Mouse (Mus musculus) heart, embryonic 15.5 days (tissue): ENCODE data around the gene Chrm3. TPM values are rescaled to one million over a fixed set of nuclear protein-coding genes. Genes with fewer than 3 reads are reported as not detected.

Experiments used
- ATAC-seq: fragments of 200-750 bp; cut with Nextera tagmentation; replicated peaks from 2 replicates; pipeline ENCODE4 v1.8.0; 2017; ENCODE audit warnings: low read depth, moderate TSS enrichment; ENCODE audit not compliant: insufficient number of reproducible peaks, insufficient read depth, low FRiP score
- H3K27ac ChIP-seq: fragments of 300-500 bp; sonication (generic); 2 replicates; pipeline ENCODE4 v1.5.1; 2015; ENCODE audit warnings: mild to moderate bottlenecking, inconsistent platforms
- H3K27me3 ChIP-seq: fragments of 300-500 bp; sonication (generic); 2 replicates; pipeline ENCODE4 v1.6.1; 2015; ENCODE audit warnings: inconsistent platforms
- H3K36me3 ChIP-seq: fragments of 300-500 bp; sonication (generic); 2 replicates; pipeline ENCODE4 v1.6.1; 2015; ENCODE audit warnings: mild to moderate bottlenecking, inconsistent platforms
- H3K4me1 ChIP-seq: fragments of 300-500 bp; sonication (generic); replicated peaks from 2 replicates; pipeline ENCODE4 v1.6.1; 2015; ENCODE audit warnings: inconsistent platforms
- H3K4me2 ChIP-seq: fragments of 300-500 bp; sonication (generic); 2 replicates; pipeline ENCODE4 v1.6.1; 2015; ENCODE audit warnings: inconsistent platforms, mild to moderate bottlenecking, moderate library complexity
- H3K4me3 ChIP-seq: fragments of 300-500 bp; sonication (generic); 2 replicates; pipeline ENCODE4 v1.5.1; 2015; ENCODE audit warnings: mild to moderate bottlenecking, inconsistent platforms
- H3K9ac ChIP-seq: fragments of 300-500 bp; sonication (generic); 2 replicates; pipeline ENCODE4 v1.6.1; 2015; ENCODE audit warnings: mild to moderate bottlenecking, inconsistent platforms
- H3K9me3 ChIP-seq: fragments of 300-500 bp; sonication (generic); replicated peaks from 2 replicates; pipeline ENCODE4 v1.6.1; 2016; ENCODE audit warnings: inconsistent platforms
- WGBS: fragments of 180-500 bp; shearing (Covaris S2); methylation state at CpG from one replicate; pipeline ENCODE4 v1.1.7; 2015; ENCODE audit warnings: mixed read lengths; 5-methylcytosine and 5-hydroxymethylcytosine counted together
- polyA plus RNA-seq: library from polyadenylated mRNA; unstranded; fragments of >200 nt; fragmentation: Nextera tagmentation; extraction: Ambion mirVana; gene quantifications from 2 replicates; pipeline ENCODE4 v1.2.1, GENCODE M21; 2015

Chrm3 gene
- polyA plus RNA-seq, 1 experiment from 2014 or later: 0.52 TPM

GRCm38 (mm10) chr13:10235391-10236169 lies 125.1 kb downstream of the Chrm3 start:
- no peaks in the 10 kb centered on the region for H3K9me3 ChIP-seq
- no peaks in the 10 kb centered on the region for H3K36me3 ChIP-seq
- no peaks in the 10 kb centered on the region for H3K4me1 ChIP-seq
- no peak for ATAC-seq
- H3K9ac ChIP-seq: no peak overlapping the region
- H3K27me3 ChIP-seq: no peaks in the 10 kb centered on the region
- no peak overlapping the region for H3K4me3 ChIP-seq
- H3K27ac ChIP-seq: no peak overlapping the region
- no peak overlapping the region for H3K4me2 ChIP-seq
- 76% methylated on average over 5 of the region's 5 CpGs for WGBS

GRCm38 (mm10) chr13:10220403-10220802 lies 140.2 kb downstream of the Chrm3 start:
- Histone ChIP-seq H3K27me3 (no peaks in the 10 kb centered on the region), H3K4me3 (no peak overlapping the region), H3K36me3 (no peaks in the 10 kb centered on the region), H3K4me1 (no peaks in the 10 kb centered on the region), H3K9ac (no peak overlapping the region), H3K4me2 (no peak overlapping the region), H3K27ac (no peak overlapping the region), H3K9me3 (no peaks in the 10 kb centered on the region)
- 49% methylated on average over 4 of the region's 4 CpGs for WGBS
- ATAC-seq: 0 out of 2 replicates have a peak, but pooled peaks have one; percentile 14

DNA sequence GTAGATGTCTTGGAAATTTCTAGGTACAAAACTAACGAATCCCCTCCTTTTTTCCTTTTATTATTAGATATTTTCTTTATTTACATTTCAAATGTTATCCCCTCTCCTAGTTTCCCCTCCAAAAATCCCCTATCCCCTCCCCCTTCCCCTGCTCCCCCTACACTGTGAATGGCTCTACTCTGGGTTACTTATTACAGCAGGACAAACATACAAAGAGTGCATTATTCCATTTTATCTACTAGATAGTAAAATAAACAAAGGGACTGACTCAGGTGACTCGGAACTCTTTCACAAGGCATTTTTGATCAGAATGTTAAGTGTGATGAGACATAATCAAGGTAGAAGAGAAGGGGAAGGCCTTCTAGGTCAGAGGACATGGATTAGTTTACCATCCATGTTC lies 148.5 kb downstream of the Chrm3 start:
- no peak for ATAC-seq
- H3K27ac ChIP-seq: no peak overlapping the region
- H3K9me3 ChIP-seq: no peaks in the 10 kb centered on the region
- no peaks in the 10 kb centered on the region for H3K27me3 ChIP-seq
- no peak overlapping the region for H3K4me3 ChIP-seq
- no peak overlapping the region for H3K9ac ChIP-seq
- no peak overlapping the region for H3K4me2 ChIP-seq
- H3K4me1 ChIP-seq: no peaks in the 10 kb centered on the region
- H3K36me3 ChIP-seq: no peaks in the 10 kb centered on the region
- 67% methylated on average over 2 of the region's 2 CpGs for WGBS

- Histone ChIP-seq H3K9me3 (no peaks in the 10 kb centered on the region), H3K27me3 (no peaks in the 10 kb centered on the region), H3K36me3 (no peaks in the 10 kb centered on the region), H3K4me2 (no peak overlapping the region), H3K27ac (no peak overlapping the region), H3K4me1 (no peaks in the 10 kb centered on the region), H3K9ac (no peak overlapping the region), H3K4me3 (no peak overlapping the region)
- ATAC-seq: no peak
- 31% methylated on average over 1 of the region's 1 CpGs for WGBS
Measured at GRCm38 (mm10) chr13:10210522-10211244, 150.0 kb downstream of the Chrm3 start.

DNA sequence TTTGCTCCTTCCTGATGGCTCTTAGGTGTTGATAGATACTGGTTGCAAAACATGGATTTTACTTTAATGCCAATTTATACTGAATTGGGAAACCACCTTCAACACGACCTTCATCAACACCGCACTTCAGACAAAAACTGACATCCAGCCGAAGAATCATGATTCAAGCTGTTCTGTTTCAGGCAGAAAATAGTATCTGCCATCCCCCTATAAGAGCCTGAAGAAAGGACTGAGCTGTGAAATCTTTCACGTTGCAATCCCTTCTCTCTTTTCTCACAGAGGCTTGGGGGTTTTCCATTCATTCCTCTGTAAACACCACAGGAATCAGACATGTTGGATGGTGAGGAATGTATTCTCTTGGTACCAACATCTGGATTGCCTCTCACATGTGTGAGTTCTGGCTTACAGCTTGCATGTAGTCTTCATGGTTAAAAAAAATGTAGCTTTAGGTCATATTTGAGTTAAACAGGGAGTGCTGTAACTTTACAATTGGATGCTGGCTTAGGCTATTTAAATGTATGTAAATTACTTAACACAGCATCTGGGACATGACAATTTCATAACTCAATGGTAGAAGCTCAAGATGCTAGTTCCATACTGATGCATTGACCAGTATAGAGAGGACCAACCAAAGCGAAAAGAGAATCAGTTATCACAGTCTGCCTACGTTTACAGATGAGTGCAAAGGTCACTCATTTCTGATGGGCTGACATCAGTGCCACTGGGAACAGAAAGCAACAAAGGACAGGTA lies 161.3 kb downstream of the Chrm3 start:
- H3K9ac ChIP-seq: no peak overlapping the region
- H3K4me1 ChIP-seq: no peaks in the 10 kb centered on the region
- H3K9me3 ChIP-seq: no peaks in the 10 kb centered on the region
- H3K4me3 ChIP-seq: no peak overlapping the region
- H3K4me2 ChIP-seq: no peak overlapping the region
- no peak for ATAC-seq
- no peaks in the 10 kb centered on the region for H3K36me3 ChIP-seq
- 75% methylated on average over 6 of the region's 6 CpGs for WGBS
- H3K27me3 ChIP-seq: no peaks in the 10 kb centered on the region
- no peak overlapping the region for H3K27ac ChIP-seq

GRCm38 (mm10) chr13:10189829-10190228 lies 170.8 kb downstream of the Chrm3 start:
- Histone ChIP-seq H3K4me3 (no peak overlapping the region), H3K4me2 (no peak overlapping the region), H3K4me1 (no peaks in the 10 kb centered on the region), H3K9me3 (no peaks in the 10 kb centered on the region), H3K36me3 (no peaks in the 10 kb centered on the region), H3K27me3 (no peaks in the 10 kb centered on the region), H3K9ac (no peak overlapping the region), H3K27ac (no peak overlapping the region)
- 56% methylated on average over 2 of the region's 2 CpGs for WGBS
- ATAC-seq: no peak

- Histone ChIP-seq H3K4me3 (no peak overlapping the region), H3K36me3 (no peaks in the 10 kb centered on the region), H3K4me2 (no peak overlapping the region), H3K4me1 (no peaks in the 10 kb centered on the region), H3K9ac (no peak overlapping the region), H3K9me3 (no peaks in the 10 kb centered on the region), H3K27me3 (no peaks in the 10 kb centered on the region), H3K27ac (no peak overlapping the region)
- 73% methylated on average over 3 of the region's 3 CpGs for WGBS
- no peak for ATAC-seq
Measured at GRCm38 (mm10) chr13:10187926-10188325, 172.7 kb downstream of the Chrm3 start.

DNA sequence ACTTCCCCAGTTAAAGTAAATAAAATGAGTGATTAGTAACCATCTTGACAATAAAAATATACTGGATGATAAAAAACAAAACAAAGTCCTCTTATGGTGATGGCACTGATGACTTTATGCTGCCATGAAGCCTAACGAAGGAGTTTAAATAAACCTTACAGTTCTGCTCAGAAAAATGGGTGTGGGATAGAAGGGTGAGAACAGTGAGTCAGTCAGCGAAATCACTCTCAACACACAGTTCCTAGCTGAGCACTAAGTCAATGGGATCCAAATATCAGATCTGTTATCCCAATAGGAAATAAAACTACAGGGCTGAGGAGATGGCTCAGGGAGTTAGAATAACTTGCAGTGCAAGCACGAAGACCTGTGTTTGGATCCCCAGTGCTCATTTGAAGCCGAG lies 176.8 kb downstream of the Chrm3 start:
- no peaks in the 10 kb centered on the region for H3K4me1 ChIP-seq
- no peak overlapping the region for H3K27ac ChIP-seq
- H3K4me3 ChIP-seq: no peak overlapping the region
- no peaks in the 10 kb centered on the region for H3K36me3 ChIP-seq
- H3K4me2 ChIP-seq: no peak overlapping the region
- 75% methylated on average over 4 of the region's 4 CpGs for WGBS
- no peaks in the 10 kb centered on the region for H3K9me3 ChIP-seq
- H3K27me3 ChIP-seq: no peaks in the 10 kb centered on the region
- no peak overlapping the region for H3K9ac ChIP-seq
- ATAC-seq: no peak

DNA sequence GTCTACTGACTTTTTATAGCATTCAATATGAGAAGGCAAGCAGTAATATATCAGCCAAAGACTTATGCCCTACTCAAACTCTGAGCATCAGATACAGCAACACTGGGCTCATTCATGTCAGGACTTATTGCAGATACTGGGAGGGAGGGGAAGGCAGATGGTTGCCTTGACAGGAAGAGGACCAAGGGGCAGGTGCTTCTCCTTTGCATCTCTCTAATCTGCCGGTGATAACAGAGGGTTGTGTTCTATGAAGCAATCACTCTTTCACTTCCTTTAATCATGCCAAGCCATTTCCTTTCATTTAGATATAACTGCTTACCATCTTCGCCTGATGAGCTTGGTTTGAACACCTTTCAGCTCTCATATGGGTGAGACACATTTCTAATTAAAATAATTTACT lies 177.9 kb downstream of the Chrm3 start:
- WGBS: 67% methylated on average over 2 of the region's 2 CpGs
- no peak overlapping the region for H3K4me3 ChIP-seq

DNA sequence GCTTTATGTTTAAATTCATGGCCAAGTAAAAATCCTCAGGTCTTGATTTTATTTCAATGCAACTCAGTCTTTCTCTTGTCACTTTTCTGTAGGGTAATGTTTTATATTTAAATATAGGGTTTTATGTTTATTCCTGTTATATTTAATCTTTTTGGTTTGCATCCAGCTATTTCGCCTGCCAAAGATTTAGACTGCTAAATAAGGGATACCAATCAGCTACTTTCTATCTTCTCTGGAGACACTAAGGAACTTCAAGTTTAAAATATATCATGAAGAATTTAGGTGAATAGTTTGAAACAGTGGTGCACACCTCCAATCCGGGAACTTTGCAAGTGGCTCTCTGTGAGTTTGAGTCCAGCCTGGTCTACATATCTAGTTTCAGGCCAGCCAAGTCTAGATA lies 190.1 kb downstream of the Chrm3 start:
- no peaks in the 10 kb centered on the region for H3K36me3 ChIP-seq
- no peaks in the 10 kb centered on the region for H3K9me3 ChIP-seq
- no peaks in the 10 kb centered on the region for H3K4me1 ChIP-seq
- no peaks in the 10 kb centered on the region for H3K27me3 ChIP-seq
- WGBS: 70% methylated on average over 2 of the region's 2 CpGs
- no peak overlapping the region for H3K27ac ChIP-seq
- H3K9ac ChIP-seq: no peak overlapping the region
- H3K4me3 ChIP-seq: no peak overlapping the region
- H3K4me2 ChIP-seq: no peak overlapping the region
- no peak for ATAC-seq

More for the DNA sequence above, 177.9 kb downstream of the Chrm3 start:
- no peak overlapping the region for H3K27ac ChIP-seq
- no peak for ATAC-seq
- no peaks in the 10 kb centered on the region for H3K36me3 ChIP-seq
- no peaks in the 10 kb centered on the region for H3K4me1 ChIP-seq
- no peak overlapping the region for H3K4me2 ChIP-seq
- H3K9me3 ChIP-seq: no peaks in the 10 kb centered on the region
- no peaks in the 10 kb centered on the region for H3K27me3 ChIP-seq
- no peak overlapping the region for H3K9ac ChIP-seq

- no peaks in the 10 kb centered on the region for H3K9me3 ChIP-seq
- H3K27ac ChIP-seq: no peak overlapping the region
- ATAC-seq: no peak
- H3K9ac ChIP-seq: no peak overlapping the region
- no peak overlapping the region for H3K4me2 ChIP-seq
- no peaks in the 10 kb centered on the region for H3K4me1 ChIP-seq
- H3K4me3 ChIP-seq: no peak overlapping the region
- no peaks in the 10 kb centered on the region for H3K36me3 ChIP-seq
- no peaks in the 10 kb centered on the region for H3K27me3 ChIP-seq
Measured at GRCm38 (mm10) chr13:10163354-10163753, 197.3 kb downstream of the Chrm3 start.
